Mouse (Mus musculus) mouse trophoblast stem cell (cell line): ENCODE data around the gene Ssr2.
"Not testable (repeated sequence)": the region's sequence is repeated elsewhere in the genome, so short reads cannot be mapped to it uniquely, and the experiment has no call there.

Experiments
- in situ Hi-C, 2 experiments: fragments of 300-500 bp; cut with MseI, MboI; formaldehyde crosslinking; loops; 2 replicates in 1 of 2; 3 replicates in 1 of 2; pipeline ENCODE4 v1.15.1; 2025

The Ssr2 gene

DNA sequence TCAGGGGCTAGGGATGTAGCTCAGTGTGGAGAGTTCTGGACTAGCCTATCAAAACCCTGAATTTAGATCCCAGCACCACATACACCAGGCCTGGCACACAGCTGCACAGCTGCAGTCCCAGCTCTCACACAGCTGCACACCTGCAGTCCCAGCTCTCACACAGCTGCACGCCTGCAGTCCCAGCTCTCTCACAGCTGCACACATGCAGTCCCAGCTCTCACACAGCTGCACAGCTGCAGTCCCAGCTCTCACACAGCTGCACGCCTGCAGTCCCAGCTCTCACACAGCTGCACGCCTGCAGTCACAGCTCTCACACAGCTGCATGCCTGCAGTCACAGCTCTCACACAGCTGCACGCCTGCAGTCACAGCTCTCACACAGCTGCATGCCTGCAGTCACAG lies 20.9 kb downstream of the Ssr2 start:
- in situ Hi-C loops: not testable (repeated sequence)

DNA sequence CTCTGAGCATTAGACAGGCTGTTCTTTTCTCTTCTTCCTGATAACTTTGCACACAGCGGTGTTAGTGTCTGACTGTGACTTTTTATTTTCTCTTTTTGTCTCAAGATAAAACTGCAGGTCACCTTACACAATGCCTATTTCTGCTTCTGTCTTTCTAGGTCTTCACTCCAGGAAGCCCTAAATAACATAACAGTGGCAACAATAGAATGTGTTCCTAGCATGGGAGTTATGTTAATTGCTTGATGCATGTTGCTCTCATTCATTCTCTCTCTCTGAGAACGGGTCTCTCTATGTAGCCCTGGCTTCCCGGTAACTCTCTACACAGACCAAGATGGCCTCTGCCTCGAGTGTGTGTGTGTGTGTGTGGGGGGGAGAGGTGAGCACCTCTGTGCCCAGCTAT lies 26.8 kb downstream of the Ssr2 start:
- in situ Hi-C loops: no loop called here

- in situ Hi-C loops: no loop called here
Measured at GRCm38 (mm10) chr3:88603714-88604161, 28.1 kb downstream of the Ssr2 start.

DNA sequence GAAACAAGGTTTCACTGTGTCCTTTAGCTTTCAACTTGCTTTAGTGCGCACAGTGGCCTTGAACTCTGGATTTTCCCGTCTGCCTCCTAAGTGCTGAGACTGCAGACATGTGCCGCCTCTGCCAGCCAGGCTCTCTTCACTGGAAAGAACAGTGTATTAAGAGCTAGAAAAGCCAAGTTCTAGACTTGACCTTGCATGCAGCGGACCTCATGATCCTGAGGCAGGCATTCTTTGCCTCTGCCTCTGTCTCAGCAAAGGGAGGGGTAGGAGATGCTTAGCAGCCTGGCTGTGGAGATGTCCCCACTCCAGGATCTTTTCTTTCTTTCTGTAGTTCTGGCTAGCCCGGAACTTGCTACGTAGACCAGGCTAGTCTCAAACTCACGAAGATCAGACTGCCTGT lies 29.2 kb downstream of the Ssr2 start:
- in situ Hi-C loops: loop anchor here in 1 of 2 experiments (5.0 kb wide), 1 partner anchor 37 kb away; no protein-coding TSS in a partner anchor

DNA sequence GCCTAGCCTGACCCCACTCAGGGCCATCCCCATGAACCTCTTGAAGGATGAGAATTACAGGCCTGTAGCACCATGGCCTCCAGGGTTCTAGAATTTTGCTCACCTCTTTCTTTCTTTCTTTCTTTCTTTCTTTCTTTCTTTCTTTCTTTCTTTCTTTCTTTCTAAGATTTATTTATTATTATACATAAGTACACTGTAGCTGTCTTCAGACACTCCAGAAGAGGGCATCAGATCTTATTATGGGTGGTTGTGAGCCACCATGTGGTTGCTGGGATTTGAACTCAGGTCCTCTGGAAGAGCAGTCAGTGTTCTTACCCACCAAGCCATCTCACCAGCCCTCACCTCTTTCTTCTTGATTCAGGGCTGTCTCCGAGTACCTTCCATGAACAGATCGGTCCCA lies 30.0 kb downstream of the Ssr2 start, which contains the start of gene Arhgef2:
Arhgef2 (plus strand) TSS at position 301 of the 400 bp plus-strand sequence.
- in situ Hi-C loops: loop anchor here in 1 of 2 experiments (5.0 kb wide), 1 partner anchor 37 kb away; no protein-coding TSS in a partner anchor

DNA sequence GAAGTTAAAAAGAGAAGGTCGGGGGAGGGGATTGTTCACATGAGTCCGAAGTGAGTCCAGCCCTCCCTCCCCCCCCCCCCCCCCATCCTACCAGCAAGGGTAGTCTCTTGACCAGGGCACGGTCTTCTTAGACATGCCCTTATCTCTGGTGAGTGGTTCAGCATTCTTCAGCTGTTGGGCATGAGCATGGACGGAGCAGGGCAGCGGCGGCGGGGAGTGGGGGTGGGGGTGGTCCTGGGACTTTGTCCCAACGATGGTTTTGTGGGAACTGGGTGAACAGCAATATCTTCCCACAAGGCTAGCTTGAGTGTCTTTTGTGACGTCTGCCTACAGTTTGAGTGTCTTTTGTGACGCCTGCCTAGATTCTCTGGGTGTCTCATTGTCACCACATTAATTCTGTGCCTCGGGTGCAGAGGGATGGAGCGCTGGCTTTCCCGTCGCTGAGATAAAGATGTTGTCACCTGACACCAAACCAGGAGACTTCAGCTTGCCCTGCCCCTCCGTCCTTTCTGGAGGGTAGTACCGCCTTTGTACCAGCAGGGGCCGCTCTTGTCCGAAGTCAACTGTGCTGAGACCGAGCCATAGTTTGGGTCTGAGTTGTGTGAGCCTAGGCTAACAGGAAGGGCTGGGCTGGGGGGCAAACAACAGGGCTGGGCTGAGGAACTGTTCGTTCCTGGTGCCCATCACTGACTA lies 31.5 kb downstream of the Ssr2 start:
- in situ Hi-C loops: loop anchor here in 1 of 2 experiments (5.0 kb wide), 1 partner anchor 35 kb away; no protein-coding TSS in a partner anchor

- in situ Hi-C loops: loop anchor here in 1 of 2 experiments (5.0 kb wide), 1 partner anchor 35 kb away; no protein-coding TSS in a partner anchor
Measured at GRCm38 (mm10) chr3:88607758-88608138, 32.1 kb downstream of the Ssr2 start.

- in situ Hi-C loops: loop anchor here in 1 of 2 experiments (5.0 kb wide), 1 partner anchor 33 kb away; no protein-coding TSS in a partner anchor
Measured at GRCm38 (mm10) chr3:88609066-88609465, 33.4 kb downstream of the Ssr2 start.

DNA sequence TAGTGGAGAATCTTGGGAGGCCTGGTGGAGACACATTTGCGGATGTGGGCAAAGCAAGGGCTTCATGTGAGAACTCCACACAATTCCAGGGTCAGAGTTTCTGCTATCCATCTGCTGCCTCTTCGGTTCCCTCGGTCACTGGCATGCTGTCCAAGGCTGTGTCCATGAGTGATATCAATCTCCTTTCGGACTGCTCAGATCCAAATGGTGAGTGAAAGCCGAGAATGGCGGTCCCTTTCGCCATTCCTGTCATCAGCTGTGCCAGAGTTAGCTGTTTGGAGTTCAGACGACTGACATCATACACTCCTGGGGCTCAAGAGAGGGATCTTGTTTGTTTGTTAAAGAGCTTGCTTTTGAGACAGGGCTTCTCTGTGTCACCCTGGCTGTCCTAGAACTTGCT lies 38.7 kb downstream of the Ssr2 start:
- in situ Hi-C loops: no loop called here

DNA sequence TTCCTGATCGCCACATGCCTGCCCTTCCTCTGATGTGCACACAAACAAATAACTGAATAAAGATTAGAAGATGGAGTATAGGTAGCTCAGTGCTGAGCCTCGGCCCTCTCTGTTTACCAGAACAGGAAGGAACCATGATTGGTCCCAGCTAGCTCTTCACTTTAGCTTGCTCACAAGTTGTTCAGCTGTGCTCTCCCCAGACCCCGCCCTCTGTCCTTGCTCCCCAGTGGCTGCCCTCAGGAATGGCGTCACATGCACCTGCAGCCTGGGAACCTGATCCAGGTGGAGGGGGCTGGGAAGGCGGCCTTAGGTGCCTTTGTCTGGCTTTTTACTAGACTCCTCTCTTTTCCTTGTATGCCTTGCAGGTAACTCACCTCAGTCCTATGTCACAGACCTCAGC lies 39.4 kb downstream of the Ssr2 start:
- in situ Hi-C loops: no loop called here

GRCm38 (mm10) chr3:88615902-88616391 lies 40.3 kb downstream of the Ssr2 start:
- in situ Hi-C loops: no loop called here

GRCm38 (mm10) chr3:88616951-88617500 lies 41.4 kb downstream of the Ssr2 start:
- in situ Hi-C loops: no loop called here

- in situ Hi-C loops: no loop called here
Measured at GRCm38 (mm10) chr3:88618074-88618871, 42.6 kb downstream of the Ssr2 start.

- in situ Hi-C loops: no loop called here
Measured at GRCm38 (mm10) chr3:88619113-88620097, 43.7 kb downstream of the Ssr2 start.

GRCm38 (mm10) chr3:88620146-88620991 lies 44.7 kb downstream of the Ssr2 start:
- in situ Hi-C loops: no loop called here

GRCm38 (mm10) chr3:88620992-88621536 lies 45.4 kb downstream of the Ssr2 start:
- in situ Hi-C loops: no loop called here

DNA sequence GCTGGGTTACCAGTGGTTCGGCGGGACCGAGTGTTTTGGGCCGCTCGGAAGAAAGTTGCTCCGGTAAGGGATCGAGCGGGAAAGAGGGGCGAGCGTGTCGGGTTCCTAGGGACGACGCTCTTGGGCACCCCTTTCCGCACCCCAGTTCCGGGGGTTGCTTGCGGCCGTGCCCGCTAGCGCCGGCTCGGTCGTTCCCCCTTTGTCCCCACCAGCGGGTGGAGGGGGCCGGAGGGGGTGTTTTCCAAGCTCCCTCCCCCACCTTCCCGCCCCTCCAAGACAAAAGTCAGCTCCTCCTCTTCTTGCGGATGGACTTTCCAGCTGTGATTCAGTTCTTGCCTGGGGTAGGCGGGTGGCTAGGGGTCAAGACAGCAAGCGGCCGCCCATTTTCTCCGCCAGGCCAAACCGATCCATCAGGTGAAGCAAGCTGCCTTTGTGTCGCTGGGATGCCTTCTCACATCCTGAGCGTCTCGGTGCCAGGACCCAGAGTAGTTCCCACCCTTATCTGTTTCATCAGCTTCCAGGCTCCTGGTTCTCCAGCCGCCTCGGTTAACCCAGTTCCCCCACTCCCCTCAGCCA lies 45.9 kb downstream of the Ssr2 start:
- in situ Hi-C loops: no loop called here

- in situ Hi-C loops: no loop called here
Measured at GRCm38 (mm10) chr3:88622113-88622940, 46.7 kb downstream of the Ssr2 start.
